Mouse (Mus musculus) adrenal gland (tissue): ENCODE data around the gene Tmem210.
"Not testable (repeated sequence)": the region's sequence is repeated elsewhere in the genome, so short reads cannot be mapped to it uniquely, and the experiment has no call there.

Experiments
- intact Hi-C: fragments of 180-260 bp; cut with DNase I; formaldehyde crosslinking; loops from one replicate; pipeline ENCODE4 v1.15.1; 2025
- long read RNA-seq, 2 experiments: library from polyadenylated mRNA; unstranded; transcript quantifications; one replicate each; pipeline ENCODE4 v2.0.0; 2020; ENCODE audit warnings: borderline replicate concordance in 1 of 2; ENCODE audit not compliant: insufficient replicate concordance in 1 of 2

Tmem210 gene
- long read RNA-seq, experiment 1: 0 reads
- long read RNA-seq, experiment 2: 0 reads

GRCm38 (mm10) chr2:25287927-25288649 is at the start of gene Tmem210:
Tmem210 (plus strand) TSS chr2:25288145.
- intact Hi-C loops: no loop called here

DNA sequence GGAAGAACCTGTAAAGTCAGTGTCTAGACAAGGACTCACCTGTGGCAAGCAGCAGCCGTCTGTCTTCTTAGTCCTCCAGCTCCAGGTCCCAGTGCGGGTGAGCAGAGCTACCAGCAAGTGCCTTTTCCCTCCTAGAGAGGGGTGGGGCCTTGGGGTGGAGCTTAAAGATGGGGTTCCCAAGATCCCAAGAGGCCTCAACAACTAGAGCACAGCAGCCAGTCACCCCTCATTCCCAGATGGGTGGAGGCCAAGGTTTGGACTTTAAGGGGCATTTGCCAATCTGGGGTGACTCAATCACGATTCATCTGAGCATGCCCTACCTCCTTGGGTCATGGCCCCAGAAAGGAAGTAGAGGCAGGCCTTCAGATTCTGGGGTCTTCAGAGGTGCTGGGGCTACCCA is 48.2 kb upstream of the Tmem210 start:
- intact Hi-C loops: no loop called here

GRCm38 (mm10) chr2:25240310-25240709 is 47.6 kb upstream of the Tmem210 start:
- intact Hi-C loops: no loop called here

DNA sequence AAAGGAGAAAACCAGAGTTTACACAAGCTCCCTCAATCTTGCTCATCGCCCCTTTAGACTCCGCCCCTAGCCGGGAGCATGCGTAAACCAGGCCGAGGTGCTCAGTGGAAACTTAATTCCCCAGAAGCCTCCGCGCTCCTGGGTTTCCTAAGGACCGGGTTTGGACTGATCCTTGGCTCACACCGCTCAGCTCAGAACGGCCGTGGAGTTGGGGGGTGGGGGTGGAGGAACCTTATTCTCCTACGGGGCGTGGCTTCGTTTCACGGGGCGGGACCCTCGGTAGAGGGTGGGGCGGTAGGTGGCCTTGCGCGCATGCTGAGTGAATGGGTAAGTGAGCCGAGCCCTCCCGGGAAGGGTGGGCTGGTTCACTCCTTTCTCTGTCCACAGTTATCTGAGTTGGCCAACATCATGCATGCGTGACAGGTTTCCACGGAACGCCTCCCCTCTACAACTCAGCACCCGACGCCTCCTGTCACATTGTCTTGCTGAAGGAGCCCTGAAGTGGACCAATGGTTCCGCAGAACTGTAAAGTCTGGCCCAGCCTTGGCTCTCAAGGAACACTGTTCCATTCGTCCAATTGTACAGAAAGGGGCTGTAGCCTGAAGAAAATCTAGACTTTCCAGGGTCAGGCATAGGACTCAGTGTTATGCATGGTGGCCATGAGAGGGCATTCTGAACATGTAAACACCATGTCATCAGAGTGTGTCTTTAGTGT is 47.1 kb upstream of the Tmem210 start:
- intact Hi-C loops: no loop called here

- intact Hi-C loops: no loop called here
Observed at GRCm38 (mm10) chr2:25241438-25241775, 46.5 kb upstream of the Tmem210 start.

DNA sequence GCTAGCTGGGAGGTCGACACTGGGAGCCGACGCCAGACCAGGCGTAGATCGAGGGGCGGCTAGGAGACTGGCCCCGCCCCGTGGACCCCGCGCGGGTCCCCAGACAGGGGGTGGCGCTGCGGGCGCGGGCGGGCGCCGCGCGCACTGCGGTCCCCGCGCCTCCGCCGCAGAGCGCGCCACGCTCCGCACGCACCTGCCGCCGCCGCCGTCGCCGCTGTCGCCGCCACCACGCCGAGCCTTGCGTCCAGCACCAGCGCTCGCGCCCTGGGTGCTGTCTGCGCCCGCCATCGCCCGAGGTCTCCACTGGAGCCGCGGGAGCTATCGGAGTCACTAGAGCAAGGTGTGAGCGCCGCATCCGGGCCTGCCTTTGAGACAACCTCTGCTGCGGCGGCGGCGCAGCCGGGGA is 45.8 kb upstream of the Tmem210 start, which contains the start of the genes Rnf208 and Cysrt1:
Gene Rnf208 (plus strand): TSS at position 155 of the 406 bp plus-strand sequence.
Gene Cysrt1 (minus strand): TSS at position 352 of the 406 bp plus-strand sequence.
- intact Hi-C loops: no loop called here

- intact Hi-C loops: no loop called here
Observed at GRCm38 (mm10) chr2:25243342-25243741, 44.6 kb upstream of the Tmem210 start.

- intact Hi-C loops: no loop called here
Observed at GRCm38 (mm10) chr2:25244144-25244543, 43.8 kb upstream of the Tmem210 start.

GRCm38 (mm10) chr2:25246183-25247072 is 41.5 kb upstream of the Tmem210 start, which contains the start of gene AL732309.1:
AL732309.1 (minus strand) TSS chr2:25246863.
- intact Hi-C loops: no loop called here

DNA sequence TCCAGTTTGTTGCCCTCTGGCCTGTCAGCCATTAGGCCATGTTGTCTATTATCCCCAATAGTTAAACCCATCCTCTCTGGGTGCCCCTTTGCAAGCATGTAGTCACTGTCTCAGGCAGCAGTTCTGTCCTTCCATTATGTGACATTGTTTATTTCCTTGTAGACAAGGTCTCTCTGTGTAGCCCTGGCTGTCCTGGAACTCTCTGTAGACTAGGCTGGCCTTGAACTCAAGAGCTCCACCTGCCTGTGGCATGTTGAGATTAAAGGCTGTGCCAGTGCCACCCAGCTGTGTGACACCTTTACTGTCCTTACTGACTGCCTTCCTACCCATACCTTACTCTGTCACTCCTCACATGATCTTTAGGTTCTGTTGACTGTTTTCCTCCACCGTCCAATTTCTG is 35.6 kb upstream of the Tmem210 start:
- intact Hi-C loops: no loop called here

DNA sequence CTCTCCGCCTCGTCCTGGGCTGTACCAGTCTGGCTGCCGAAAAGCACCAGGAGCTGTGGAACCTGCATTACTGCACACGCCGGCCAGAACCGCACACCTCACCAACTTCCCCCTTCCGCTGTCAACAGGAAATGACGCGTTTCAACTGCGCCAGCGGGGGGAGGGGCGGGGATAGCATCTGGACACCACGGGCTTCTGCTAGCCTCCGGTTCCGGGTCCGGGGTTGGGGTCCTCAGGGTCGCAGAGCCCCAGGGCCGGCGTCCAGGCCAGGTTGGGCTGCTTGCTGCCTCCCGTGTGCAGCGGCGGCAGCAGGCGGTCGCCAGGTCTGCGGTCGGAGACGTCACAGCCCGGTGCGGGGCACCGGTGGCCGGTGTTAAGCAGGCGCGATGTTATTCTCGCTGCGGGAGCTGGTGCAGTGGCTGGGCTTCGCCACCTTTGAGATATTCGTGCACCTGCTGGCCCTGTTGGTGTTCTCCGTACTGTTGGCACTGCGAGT is 32.6 kb upstream of the Tmem210 start, which contains the start of gene Tmem203:
Gene Tmem203 (plus strand): TSS at position 156 of the 496 bp plus-strand sequence.
- intact Hi-C loops: no loop called here

GRCm38 (mm10) chr2:25256443-25257109 is 31.4 kb upstream of the Tmem210 start:
- intact Hi-C loops: not testable (repeated sequence)

- intact Hi-C loops: not testable (repeated sequence)
Observed at GRCm38 (mm10) chr2:25257250-25257649, 30.7 kb upstream of the Tmem210 start.

GRCm38 (mm10) chr2:25258887-25259286 is 29.1 kb upstream of the Tmem210 start:
- intact Hi-C loops: no loop called here

- intact Hi-C loops: no loop called here
Observed at GRCm38 (mm10) chr2:25261870-25262269, 26.1 kb upstream of the Tmem210 start.

DNA sequence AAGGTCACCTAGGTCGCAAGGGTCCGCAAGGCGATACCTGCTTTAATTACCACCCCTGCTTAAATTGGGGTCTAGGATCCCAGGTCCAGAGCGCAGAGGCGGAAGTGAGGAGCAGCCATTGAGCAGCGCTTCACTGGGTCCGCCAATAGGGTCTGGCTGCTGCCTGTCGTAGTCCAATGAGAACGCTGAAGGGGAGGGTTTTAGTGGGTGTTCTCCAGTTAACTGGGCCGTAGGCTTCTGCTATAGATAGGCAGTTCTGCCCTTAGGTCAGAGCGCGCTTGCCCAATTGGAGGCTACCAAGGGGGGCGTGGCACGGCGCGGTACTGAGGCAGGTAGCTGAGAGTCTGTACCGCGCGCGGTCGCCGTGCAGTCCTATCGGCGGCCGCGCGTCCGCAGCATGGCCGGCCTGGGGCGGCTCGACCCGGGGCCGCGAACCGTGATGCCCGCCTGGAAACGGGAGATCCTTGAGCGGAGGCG is 25.6 kb upstream of the Tmem210 start, which contains the start of gene Tprn:
Gene Tprn (plus strand): TSS at position 328 of the 477 bp plus-strand sequence.
- intact Hi-C loops: no loop called here

GRCm38 (mm10) chr2:25262795-25263622 is 24.9 kb upstream of the Tmem210 start:
- intact Hi-C loops: no loop called here

DNA sequence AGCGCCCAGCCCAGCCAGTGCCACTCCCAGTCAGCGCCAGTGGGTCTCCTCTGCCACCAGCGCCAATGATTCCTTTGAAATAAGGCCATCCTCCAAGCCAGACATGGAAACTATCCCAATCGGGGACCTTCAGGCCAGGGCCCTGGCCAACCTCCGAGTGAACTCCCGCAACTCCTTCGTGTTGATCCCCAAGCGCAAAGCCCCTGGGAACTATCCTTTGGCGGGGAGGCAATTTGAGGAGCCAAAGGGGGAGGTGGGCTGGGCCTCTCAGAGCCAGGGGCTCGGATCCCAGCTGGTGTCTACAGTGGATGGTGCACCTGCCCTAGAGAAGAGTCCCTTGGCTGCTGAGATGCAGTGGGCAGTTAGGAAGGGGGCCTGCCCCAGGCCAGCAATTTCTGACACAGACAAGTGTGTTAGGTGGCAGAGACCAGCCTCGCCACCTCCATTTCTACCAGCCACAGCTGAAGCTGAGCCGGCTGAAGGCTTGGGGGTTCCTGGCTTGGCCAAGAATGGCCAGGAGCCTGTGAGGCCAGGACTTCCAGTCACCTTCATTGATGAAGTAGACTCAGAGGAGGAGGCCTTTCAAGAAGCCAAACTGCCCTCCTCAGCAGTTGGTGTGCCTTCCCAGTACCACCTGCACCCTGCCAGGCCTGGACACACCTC is 24.2 kb upstream of the Tmem210 start:
- intact Hi-C loops: no loop called here

GRCm38 (mm10) chr2:25264286-25264660 is 23.7 kb upstream of the Tmem210 start:
- intact Hi-C loops: no loop called here
